Mouse (Mus musculus) heart, embryonic 11.5 days (tissue): ENCODE results near the gene Gltpd2. TPM values are rescaled to one million over a fixed set of nuclear protein-coding genes. Genes with fewer than 3 reads are reported as not detected.
"Not testable (repeated sequence)": the region's sequence is repeated elsewhere in the genome, so short reads cannot be mapped to it uniquely, and the experiment has no call there.

ENCODE experiments used
- ATAC-seq: fragments of 200-750 bp; cut with Nextera tagmentation; replicated peaks from 2 replicates; pipeline ENCODE4 v1.8.0; 2017; ENCODE audit warnings: moderate library complexity; ENCODE audit not compliant: insufficient number of reproducible peaks, low FRiP score, low TSS enrichment
- H3K27ac ChIP-seq: fragments of 300-500 bp; sonication (generic); 2 replicates; pipeline ENCODE4 v1.5.1; 2014; ENCODE audit warnings: mild to moderate bottlenecking, low read depth, low read length
- H3K27me3 ChIP-seq: fragments of 300-500 bp; sonication (generic); 2 replicates; pipeline ENCODE4 v1.6.1; 2014; ENCODE audit warnings: mild to moderate bottlenecking, low read length, mixed read lengths; ENCODE audit not compliant: control insufficient read depth, insufficient read depth
- H3K36me3 ChIP-seq: fragments of 300-500 bp; sonication (generic); 2 replicates; pipeline ENCODE4 v1.6.1; 2014; ENCODE audit warnings: mild to moderate bottlenecking, low read length, moderate library complexity, mixed read lengths; ENCODE audit not compliant: control insufficient read depth, insufficient read depth
- H3K4me1 ChIP-seq: fragments of 300-500 bp; sonication (generic); 2 replicates; pipeline ENCODE4 v1.6.1; 2014; ENCODE audit warnings: low read length; ENCODE audit not compliant: control insufficient read depth, insufficient read depth
- H3K4me2 ChIP-seq: fragments of 300-500 bp; sonication (generic); 2 replicates; pipeline ENCODE4 v1.6.1; 2014; ENCODE audit warnings: mild to moderate bottlenecking, moderate library complexity
- H3K4me3 ChIP-seq: fragments of 300-500 bp; sonication (generic); 2 replicates; pipeline ENCODE4 v1.5.1; 2014; ENCODE audit warnings: low read depth, low read length
- H3K9ac ChIP-seq: fragments of 300-500 bp; sonication (generic); 2 replicates; pipeline ENCODE4 v1.6.1; 2014; ENCODE audit warnings: mild to moderate bottlenecking, low read depth, low read length, moderate library complexity
- H3K9me3 ChIP-seq: fragments of 300-500 bp; sonication (generic); replicated peaks from 2 replicates; pipeline ENCODE4 v1.6.1; 2016; ENCODE audit warnings: low read length; ENCODE audit not compliant: control insufficient read depth
- WGBS: fragments of 180-500 bp; shearing (Covaris S2); extraction: QIAGEN DNeasy Blood & Tissue Kit; methylation state at CpG from one replicate; pipeline ENCODE4 v1.1.7; 2014; ENCODE audit not compliant: insufficient replicate concordance; 5-methylcytosine and 5-hydroxymethylcytosine counted together
- polyA plus RNA-seq: library from polyadenylated mRNA; unstranded; fragments of >200 nt; fragmentation: Nextera tagmentation; extraction: Ambion mirVana; gene quantifications from 2 replicates; pipeline ENCODE4 v1.2.1, GENCODE M21; 2014

Gltpd2 gene
- polyA plus RNA-seq, 1 experiment from 2014 or later = 0.84 TPM

DNA sequence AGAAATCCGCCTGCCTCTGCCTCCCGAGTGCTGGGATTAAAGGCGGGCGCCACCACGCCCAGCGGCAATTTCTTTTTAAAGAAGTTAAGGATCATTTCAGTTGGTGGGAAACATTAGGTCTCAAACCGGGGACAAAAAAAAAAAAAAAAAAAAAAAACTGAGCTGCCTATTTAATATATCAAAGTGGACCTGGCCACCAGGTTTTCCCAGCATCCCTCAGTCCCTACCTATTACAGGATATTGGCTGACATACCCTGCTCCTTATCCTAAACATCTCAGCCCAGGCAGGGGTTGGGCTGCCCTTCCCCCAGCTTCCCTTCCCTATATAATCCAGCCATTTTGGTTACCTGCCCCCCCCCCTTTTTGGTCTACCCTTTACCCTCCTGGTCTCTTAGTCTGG, 7.2 kb upstream of the Gltpd2 start:
- Histone ChIP-seq H3K4me1 (no peaks in the 10 kb centered on the region; the same call in 1 of the 2 replicates), H3K9me3 (no peaks in the 10 kb centered on the region), H3K27ac (no peak overlapping the region), H3K4me3 (no peak overlapping the region), H3K4me2 (no peak overlapping the region), H3K9ac (no peak overlapping the region), H3K36me3 (no peaks in the 10 kb centered on the region), H3K27me3 (peaks cover 10% of the 10 kb centered on the region)
- no peak for ATAC-seq
- 83% methylated on average over 7 of the region's 7 CpGs for WGBS

- 68% methylated on average over 7 of the region's 7 CpGs for WGBS
Measured at GRCm38 (mm10) chr11:70512709-70513342, 6.2 kb upstream of the Gltpd2 start.

DNA sequence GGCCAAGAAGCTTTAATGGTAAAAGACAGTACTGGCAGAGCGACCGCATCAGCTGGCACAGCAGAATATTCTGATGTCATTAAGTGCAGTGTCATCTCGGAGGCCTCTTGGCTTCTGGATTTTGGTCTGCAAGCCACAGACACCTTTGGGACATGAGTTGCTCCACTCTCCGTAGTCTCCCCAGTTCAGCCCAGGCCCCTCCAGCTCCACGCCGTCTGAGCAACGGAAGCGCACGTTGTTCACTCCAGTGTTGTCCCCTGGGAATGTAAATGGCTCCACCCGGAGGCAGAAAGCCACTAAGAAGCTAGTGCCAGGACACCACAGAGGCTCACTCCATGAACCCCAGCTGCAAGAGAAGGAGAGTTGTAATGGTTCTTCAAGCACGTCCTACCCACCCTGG, 5.5 kb upstream of the Gltpd2 start:
- no peak overlapping the region for H3K4me2 ChIP-seq

More at GRCm38 (mm10) chr11:70512709-70513342, 6.2 kb upstream of the Gltpd2 start:
- Histone ChIP-seq H3K9me3 (no peaks in the 10 kb centered on the region), H3K4me2 (no peak overlapping the region), H3K36me3 (no peaks in the 10 kb centered on the region), H3K27me3 (peaks cover 10% of the 10 kb centered on the region), H3K9ac (no peak overlapping the region), H3K4me3 (no peak overlapping the region), H3K4me1 (no peaks in the 10 kb centered on the region; the same call in 1 of the 2 replicates), H3K27ac (no peak overlapping the region)
- no peak for ATAC-seq

DNA sequence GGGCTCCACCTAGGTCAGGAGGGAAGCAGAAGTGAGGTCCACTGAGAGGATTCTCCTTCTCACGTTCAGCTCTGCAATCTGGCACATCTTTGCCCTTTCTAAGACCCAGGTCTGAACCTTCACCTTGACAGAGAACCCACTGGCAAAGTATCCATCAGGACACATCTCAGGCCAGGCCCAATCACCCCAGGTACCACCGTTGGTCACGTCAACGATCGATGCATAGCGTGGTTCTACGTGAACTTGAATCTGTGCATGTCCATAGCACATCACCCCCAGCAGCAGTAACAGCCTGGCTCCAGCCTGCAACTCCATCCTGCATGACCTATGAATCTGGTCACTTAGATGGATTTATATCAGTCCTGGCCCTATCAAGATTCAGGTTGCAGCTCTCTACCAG, 4.7 kb upstream of the Gltpd2 start, which contains the start of gene Vmo1:
Gene Vmo1, minus strand, starts transcription at position 329 of the 400 bp plus-strand sequence.
- H3K27me3 ChIP-seq = peaks cover 8% of the 10 kb centered on the region
- no peaks in the 10 kb centered on the region for H3K36me3 ChIP-seq
- no peaks in the 10 kb centered on the region for H3K9me3 ChIP-seq
- no peaks in the 10 kb centered on the region; the same call in 1 of the 2 replicates for H3K4me1 ChIP-seq
- ATAC-seq = no peak
- H3K9ac ChIP-seq = peak within 1 kb of the TSS; percentile 39; the same call in 1 of the 2 replicates
- H3K4me3 ChIP-seq = no peak within 1 kb of the TSS
- H3K27ac ChIP-seq = no peak within 1 kb of the TSS
- no peak within 1 kb of the TSS for H3K4me2 ChIP-seq
- 84% methylated on average over 7 of the region's 7 CpGs for whole genome bisulfite sequencing

More for the DNA sequence above, 5.5 kb upstream of the Gltpd2 start:
- no peak for ATAC-seq
- no peaks in the 10 kb centered on the region for H3K9me3 ChIP-seq
- H3K4me3 ChIP-seq = no peak overlapping the region
- H3K4me1 ChIP-seq = no peaks in the 10 kb centered on the region; the same call in 1 of the 2 replicates
- no peak overlapping the region for H3K9ac ChIP-seq
- H3K36me3 ChIP-seq = no peaks in the 10 kb centered on the region
- H3K27ac ChIP-seq = no peak overlapping the region
- H3K27me3 ChIP-seq = peaks cover 10% of the 10 kb centered on the region
- 59% methylated on average over 11 of the region's 11 CpGs for WGBS

- Histone ChIP-seq H3K27me3 (peaks cover 2% of the 10 kb centered on the region; the same call in 1 of the 2 replicates), H3K36me3 (no peaks in the 10 kb centered on the region), H3K9ac (no peak overlapping the region), H3K4me1 (peaks cover 12% of the 10 kb centered on the region), H3K4me2 (no peak overlapping the region), H3K4me3 (no peak overlapping the region), H3K27ac (no peak overlapping the region), H3K9me3 (no peaks in the 10 kb centered on the region)
- WGBS = 23% methylated on average over 2 of the region's 2 CpGs
- ATAC-seq = no peak
Measured at GRCm38 (mm10) chr11:70516352-70516751, 2.6 kb upstream of the Gltpd2 start.

- H3K9ac ChIP-seq = no peak overlapping the region
- peaks cover 2% of the 10 kb centered on the region; the same call in 1 of the 2 replicates for H3K27me3 ChIP-seq
- H3K4me1 ChIP-seq = peaks cover 12% of the 10 kb centered on the region
- no peak overlapping the region for H3K4me3 ChIP-seq
- no peak overlapping the region for H3K4me2 ChIP-seq
- H3K9me3 ChIP-seq = no peaks in the 10 kb centered on the region
- no peak for ATAC-seq
- WGBS = 74% methylated on average over 1 of the region's 1 CpGs
- no peaks in the 10 kb centered on the region for H3K36me3 ChIP-seq
- no peak overlapping the region for H3K27ac ChIP-seq
Measured at GRCm38 (mm10) chr11:70518436-70518835, 560 bp upstream of the Gltpd2 start.

GRCm38 (mm10) chr11:70520178-70520769, 1.3 kb downstream of the Gltpd2 start:
- Histone ChIP-seq H3K4me3 (peak overlapping the region; percentile 41), H3K27ac (peak overlapping the region; percentile 68), H3K9me3 (no peaks in the 10 kb centered on the region), H3K9ac (peak overlapping the region; percentile 80), H3K27me3 (0 out of 2 replicates have a peak, but pooled peaks cover 2% of the 10 kb centered on the region), H3K4me2 (peak overlapping the region; percentile 76), H3K36me3 (no peaks in the 10 kb centered on the region), H3K4me1 (peaks cover 12% of the 10 kb centered on the region)
- ATAC-seq = peak; percentile 47; the same call in 1 of the 2 replicates
- 5% methylated on average over 41 of the region's 41 CpGs for WGBS

- H3K4me3 ChIP-seq, H3K27ac ChIP-seq, H3K9me3 ChIP-seq, H3K9ac ChIP-seq, H3K4me2 ChIP-seq, H3K27me3 ChIP-seq, ATAC-seq: not testable (repeated sequence)
- Histone ChIP-seq H3K4me1 (peaks cover 17% of the 10 kb centered on the region), H3K36me3 (peaks cover 15% of the 10 kb centered on the region)
- 83% methylated on average over 8 of the region's 8 CpGs for WGBS
Measured at GRCm38 (mm10) chr11:70523306-70523989, 4.5 kb downstream of the Gltpd2 start.
